Mouse (Mus musculus): ENCODE results near the gene Prss22. TPM values are rescaled to one million over a fixed set of nuclear protein-coding genes. Genes with fewer than 3 reads are reported as not detected.
"Not testable (repeated sequence)": the region's sequence is repeated elsewhere in the genome, so short reads cannot be mapped to it uniquely, and the experiment has no call there.

The Prss22 gene
- polyA plus RNA-seq, 1 experiment: 0.04 TPM

- no peak overlapping the region for H3K4me2 ChIP-seq (ENCODE audit: low read depth)
- peaks cover 13% of the 10 kb centered on the region for H3K27me3 ChIP-seq (ENCODE audit: control insufficient read depth, insufficient read depth, insufficient read length)
- no peaks in the 10 kb centered on the region for H3K79me2 ChIP-seq (ENCODE audit: control insufficient read depth, insufficient read depth)
- H3K4me3 ChIP-seq: no peak overlapping the region
- no peaks in the 10 kb centered on the region for H3K36me3 ChIP-seq (ENCODE audit: control insufficient read depth, insufficient read depth)
- TF ChIP-seq CEBPB (IDR thresholded peaks at IDR 0.05; ENCODE audit: insufficient read depth, poor library complexity, severe bottlenecking): no peak
- TF ChIP-seq MYOD1 (IDR thresholded peaks at IDR 0.05; ENCODE audit: control insufficient read depth in 1 of 3, insufficient read length in 2 of 3, low read depth in 2 of 3): no peak
- no peak for TF ChIP-seq POLR2A (IDR thresholded peaks at IDR 0.05; ENCODE audit: insufficient read length, low read depth)
- no peak for TF ChIP-seq REST (IDR thresholded peaks at IDR 0.05; ENCODE audit: insufficient read depth, insufficient read length)
- no peak for TF ChIP-seq MYOG (IDR thresholded peaks at IDR 0.05; ENCODE audit: control insufficient read depth in 1 of 3, insufficient read depth in 1 of 3, insufficient read length in 2 of 3, low read depth in 2 of 3)
- no peak for TF ChIP-seq USF1 (IDR thresholded peaks at IDR 0.05; ENCODE audit: low read depth)
- TF ChIP-seq E2F4 (IDR thresholded peaks at IDR 0.05; ENCODE audit: insufficient read depth): no peak
- TF ChIP-seq MAX (IDR thresholded peaks at IDR 0.05; ENCODE audit: low read depth): no peak
- TF ChIP-seq TCF3 (IDR thresholded peaks at IDR 0.05; ENCODE audit: insufficient read length, low read depth): no peak
- no peak for TF ChIP-seq POLR2AphosphoS2 (IDR thresholded peaks at IDR 0.05; ENCODE audit: insufficient read length, low read depth)
- no peak for TF ChIP-seq TCF12 (IDR thresholded peaks at IDR 0.05; ENCODE audit: insufficient read depth, poor library complexity, severe bottlenecking)
- TF ChIP-seq SRF (IDR thresholded peaks at IDR 0.05; ENCODE audit: control insufficient read depth, insufficient read length, low read depth): no peak
- no peak overlapping the region for H3ac ChIP-seq (ENCODE audit: control insufficient read depth, insufficient read length)
Observed at GRCm38 (mm10) chr17:23960084-23960738, 37.7 kb downstream of the Prss22 start.

GRCm38 (mm10) chr17:23955174-23955573 is 42.7 kb downstream of the Prss22 start, which contains the start of gene Sbpl:
Gene Sbpl, minus strand, starts transcription at chr17:23955274.
- H3ac ChIP-seq (ENCODE audit: control insufficient read depth, insufficient read length): no peak within 1 kb of the TSS
- TF ChIP-seq USF1 (IDR thresholded peaks at IDR 0.05; ENCODE audit: low read depth) (no peak), TCF3 (IDR thresholded peaks at IDR 0.05; ENCODE audit: insufficient read length, low read depth) (no peak), MAX (IDR thresholded peaks at IDR 0.05; ENCODE audit: low read depth) (no peak), CEBPB (IDR thresholded peaks at IDR 0.05; ENCODE audit: insufficient read depth, poor library complexity, severe bottlenecking) (no peak), MYOD1 (IDR thresholded peaks at IDR 0.05; ENCODE audit: control insufficient read depth in 1 of 3, insufficient read length in 2 of 3, low read depth in 2 of 3) (no peak), POLR2A (IDR thresholded peaks at IDR 0.05; ENCODE audit: insufficient read length, low read depth) (no peak), POLR2AphosphoS2 (IDR thresholded peaks at IDR 0.05; ENCODE audit: insufficient read length, low read depth) (no peak), TCF12 (IDR thresholded peaks at IDR 0.05; ENCODE audit: insufficient read depth, poor library complexity, severe bottlenecking) (no peak), MYOG (IDR thresholded peaks at IDR 0.05; ENCODE audit: control insufficient read depth in 1 of 3, insufficient read depth in 1 of 3, insufficient read length in 2 of 3, low read depth in 2 of 3) (no peak), SRF (IDR thresholded peaks at IDR 0.05; ENCODE audit: control insufficient read depth, insufficient read length, low read depth) (no peak), REST (IDR thresholded peaks at IDR 0.05; ENCODE audit: insufficient read depth, insufficient read length) (no peak), E2F4 (IDR thresholded peaks at IDR 0.05; ENCODE audit: insufficient read depth) (no peak)
- no peaks in the 10 kb centered on the region for H3K79me2 ChIP-seq (ENCODE audit: control insufficient read depth, insufficient read depth)
- H3K4me3 ChIP-seq: no peak within 1 kb of the TSS
- no peak within 1 kb of the TSS for H3K4me2 ChIP-seq (ENCODE audit: low read depth)
- H3K36me3 ChIP-seq (ENCODE audit: control insufficient read depth, insufficient read depth): no peaks in the 10 kb centered on the region
- H3K27me3 ChIP-seq (ENCODE audit: control insufficient read depth, insufficient read depth, insufficient read length): peaks cover 19% of the 10 kb centered on the region

GRCm38 (mm10) chr17:23950828-23951227 is 47.1 kb downstream of the Prss22 start:
- not testable (repeated sequence) for H3K36me3 ChIP-seq (ENCODE audit: control insufficient read depth, insufficient read depth); H3K79me2 ChIP-seq (ENCODE audit: control insufficient read depth, insufficient read depth); H3K4me2 ChIP-seq (ENCODE audit: low read depth); H3K27me3 ChIP-seq (ENCODE audit: control insufficient read depth, insufficient read depth, insufficient read length); H3K4me3 ChIP-seq; H3ac ChIP-seq (ENCODE audit: control insufficient read depth, insufficient read length)

- no peak overlapping the region for H3K4me3 ChIP-seq
- no peaks in the 10 kb centered on the region for H3K79me2 ChIP-seq (ENCODE audit: control insufficient read depth, insufficient read depth)
- TF ChIP-seq MYOG (IDR thresholded peaks at IDR 0.05; ENCODE audit: control insufficient read depth in 1 of 3, insufficient read depth in 1 of 3, insufficient read length in 2 of 3, low read depth in 2 of 3): no peak
- no peak for TF ChIP-seq USF1 (IDR thresholded peaks at IDR 0.05; ENCODE audit: low read depth)
- no peak for TF ChIP-seq MYOD1 (IDR thresholded peaks at IDR 0.05; ENCODE audit: control insufficient read depth in 1 of 3, insufficient read length in 2 of 3, low read depth in 2 of 3)
- TF ChIP-seq TCF3 (IDR thresholded peaks at IDR 0.05; ENCODE audit: insufficient read length, low read depth): no peak
- no peak for TF ChIP-seq SRF (IDR thresholded peaks at IDR 0.05; ENCODE audit: control insufficient read depth, insufficient read length, low read depth)
- TF ChIP-seq POLR2AphosphoS2 (IDR thresholded peaks at IDR 0.05; ENCODE audit: insufficient read length, low read depth): no peak
- TF ChIP-seq POLR2A (IDR thresholded peaks at IDR 0.05; ENCODE audit: insufficient read length, low read depth): no peak
- TF ChIP-seq MAX (IDR thresholded peaks at IDR 0.05; ENCODE audit: low read depth): no peak
- no peak for TF ChIP-seq CEBPB (IDR thresholded peaks at IDR 0.05; ENCODE audit: insufficient read depth, poor library complexity, severe bottlenecking)
- no peak overlapping the region for H3ac ChIP-seq (ENCODE audit: control insufficient read depth, insufficient read length)
- no peak overlapping the region for H3K4me2 ChIP-seq (ENCODE audit: low read depth)
- no peaks in the 10 kb centered on the region for H3K36me3 ChIP-seq (ENCODE audit: control insufficient read depth, insufficient read depth)
- H3K27me3 ChIP-seq (ENCODE audit: control insufficient read depth, insufficient read depth, insufficient read length): no peaks in the 10 kb centered on the region
Observed at GRCm38 (mm10) chr17:23949068-23949467, 48.8 kb downstream of the Prss22 start.

- not testable (repeated sequence) for H3K36me3 ChIP-seq (ENCODE audit: control insufficient read depth, insufficient read depth); H3K4me2 ChIP-seq (ENCODE audit: low read depth); H3K4me3 ChIP-seq; H3K27me3 ChIP-seq (ENCODE audit: control insufficient read depth, insufficient read depth, insufficient read length); H3ac ChIP-seq (ENCODE audit: control insufficient read depth, insufficient read length); H3K79me2 ChIP-seq (ENCODE audit: control insufficient read depth, insufficient read depth)
Observed at GRCm38 (mm10) chr17:23947486-23947885, 50.4 kb downstream of the Prss22 start.

Other genes with a start within 250 kb of the Prss22 start
- gene Flywch1, start 226.5 kb downstream of the Prss22 start, polyA plus RNA-seq (2012; fragmentation: generic; extraction: Trizol): 43.5 TPM
- 0.42 TPM for gene Flywch2, start 212.0 kb downstream of the Prss22 start, polyA plus RNA-seq (2012; fragmentation: generic; extraction: Trizol)
- 58.2 TPM for gene Srrm2, start 207.6 kb downstream of the Prss22 start, polyA plus RNA-seq (2012; fragmentation: generic; extraction: Trizol)
- 986 TPM for gene Elob, start 169.0 kb downstream of the Prss22 start, polyA plus RNA-seq (2012; fragmentation: generic; extraction: Trizol)
- gene Prss33, start 162.0 kb downstream of the Prss22 start, polyA plus RNA-seq (2012; fragmentation: generic; extraction: Trizol): not detected
- gene Prss32, start 154.2 kb downstream of the Prss22 start, polyA plus RNA-seq (2012; fragmentation: generic; extraction: Trizol): 0.04 TPM
- gene Prss41, start 153.9 kb downstream of the Prss22 start, polyA plus RNA-seq (2012; fragmentation: generic; extraction: Trizol): 0.05 TPM
- not detected for gene Prss21, start 130.0 kb downstream of the Prss22 start, polyA plus RNA-seq (2012; fragmentation: generic; extraction: Trizol)
- gene Dcpp1, start 117.2 kb downstream of the Prss22 start, polyA plus RNA-seq (2012; fragmentation: generic; extraction: Trizol): not detected
- gene Dcpp2, start 117.2 kb downstream of the Prss22 start, polyA plus RNA-seq (2012; fragmentation: generic; extraction: Trizol): not detected
- gene Dcpp3, start 80.6 kb downstream of the Prss22 start, polyA plus RNA-seq (2012; fragmentation: generic; extraction: Trizol): not detected
- gene Sbp, start 56.4 kb downstream of the Prss22 start, polyA plus RNA-seq (2012; fragmentation: generic; extraction: Trizol): not detected
- gene Sbpl, start 42.8 kb downstream of the Prss22 start, polyA plus RNA-seq (2012; fragmentation: generic; extraction: Trizol): not detected
- gene Prss30, start 17.5 kb downstream of the Prss22 start, polyA plus RNA-seq (2012; fragmentation: generic; extraction: Trizol): 0.06 TPM
- 0.14 TPM for gene Prss27, start 40.0 kb upstream of the Prss22 start, polyA plus RNA-seq (2012; fragmentation: generic; extraction: Trizol)
- 41.5 TPM for gene Kctd5, start 75.4 kb upstream of the Prss22 start, polyA plus RNA-seq (2012; fragmentation: generic; extraction: Trizol)
- gene Pdpk1, start 152.8 kb upstream of the Prss22 start, polyA plus RNA-seq (2012; fragmentation: generic; extraction: Trizol): 10.1 TPM
- gene Amdhd2, start 165.7 kb upstream of the Prss22 start, polyA plus RNA-seq (2012; fragmentation: generic; extraction: Trizol): 29.8 TPM
- gene Atp6v0c, start 171.6 kb upstream of the Prss22 start, polyA plus RNA-seq (2012; fragmentation: generic; extraction: Trizol): 432 TPM
- 4.3 TPM for gene Tbc1d24, start 207.5 kb upstream of the Prss22 start, polyA plus RNA-seq (2012; fragmentation: generic; extraction: Trizol)
- gene Ntn3, start 211.4 kb upstream of the Prss22 start, polyA plus RNA-seq (2012; fragmentation: generic; extraction: Trizol): 0.13 TPM
- 3.7 TPM for gene Tedc2, start 222.8 kb upstream of the Prss22 start, polyA plus RNA-seq (2012; fragmentation: generic; extraction: Trizol)

Measured in myocyte (in vitro differentiated cells).